ENCODE assay signal across 8 mouse cellular contexts in genomic region chr12:80789849-80790694, GRCm38 (mm10). TPM values are rescaled to one million over a fixed set of nuclear protein-coding genes. Genes with fewer than 3 reads are reported as not detected.
DNase-seq lines count a peak whose midpoint lies in the region; ATAC-seq and TF ChIP-seq lines count a peak whose summit lies in the region.

TSS of gene Susd6 (plus strand) at chr12:80790510.

- peak within 1 kb of the TSS; percentile 95 for H3K9ac ChIP-seq in heart, embryonic 15.5 days
- peak within 1 kb of the TSS; percentile 94 for H3K9ac ChIP-seq in liver, embryonic 14.5 days (replicated peaks)
- peak within 1 kb of the TSS; percentile 89 for H3K9ac ChIP-seq in neural tube, embryonic 11.5 days (ENCODE audit: low read length)
- H3K9ac ChIP-seq in stomach, postnatal 0 days (ENCODE audit: low read length) = peak within 1 kb of the TSS; percentile 96

- DNase-seq in c-Kit-negative CD71-positive TER-119-positive erythroid progenitor cells, embryonic 14.5 days (ENCODE audit: low read depth, low spot score) = peak; percentile 97
- peak; percentile 97 for DNase-seq in forebrain, embryonic 10.5 days (ENCODE audit: extremely low spot score, low spot score)
- DNase-seq in kidney, postnatal 25 days = peak; percentile 99
- DNase-seq in liver, embryonic 14.5 days (ENCODE audit: low read depth in 3 of 3, low spot score in 3 of 3) = peak; percentile 95 to 96 (median 96)
- DNase-seq in neural tube, embryonic 11.5 days (ENCODE audit: low spot score) = peak; percentile 99
- peak; percentile 99 for DNase-seq in stomach, postnatal 0 days (ENCODE audit: low spot score)

- H3K36me3 ChIP-seq in forebrain, embryonic 10.5 days (replicated peaks) = peaks cover 15% of the 10 kb centered on the region
- H3K36me3 ChIP-seq in heart, embryonic 15.5 days = no peaks in the 10 kb centered on the region
- peaks cover 10% of the 10 kb centered on the region for H3K36me3 ChIP-seq in liver, embryonic 14.5 days (replicated peaks; ENCODE audit: control insufficient read depth, insufficient read depth, low read depth)
- no peaks in the 10 kb centered on the region for H3K36me3 ChIP-seq in neural tube, embryonic 11.5 days (ENCODE audit: control insufficient read depth, insufficient read depth, low read length)
- H3K36me3 ChIP-seq in stomach, postnatal 0 days (ENCODE audit: control insufficient read depth, insufficient read depth, low read length) = no peaks in the 10 kb centered on the region

- H3K4me3 ChIP-seq in forebrain, embryonic 10.5 days = peak within 1 kb of the TSS; percentile 77
- H3K4me3 ChIP-seq in heart, embryonic 15.5 days = peak within 1 kb of the TSS; percentile 96
- peak within 1 kb of the TSS; percentile 86 to 88 for H3K4me3 ChIP-seq in liver, embryonic 14.5 days (ENCODE audit: insufficient read depth in 1 of 2, low read depth in 2 of 2, low read length in 2 of 2)
- H3K4me3 ChIP-seq in neural tube, embryonic 11.5 days (ENCODE audit: low read depth, low read length) = peak within 1 kb of the TSS; percentile 84
- peak within 1 kb of the TSS; percentile 98 for H3K4me3 ChIP-seq in stomach, postnatal 0 days (ENCODE audit: low read depth, low read length)

- peak within 1 kb of the TSS; percentile 70 for H3K4me2 ChIP-seq in heart, embryonic 15.5 days
- H3K4me2 ChIP-seq in liver, embryonic 14.5 days (ENCODE audit: low read depth) = peak within 1 kb of the TSS; percentile 88
- H3K4me2 ChIP-seq in neural tube, embryonic 11.5 days (ENCODE audit: low read depth) = peak within 1 kb of the TSS; percentile 71
- peak within 1 kb of the TSS; percentile 83 for H3K4me2 ChIP-seq in stomach, postnatal 0 days (replicated peaks; ENCODE audit: low read depth)

- peak within 1 kb of the TSS; percentile 94 for H3K27ac ChIP-seq in forebrain, embryonic 10.5 days
- H3K27ac ChIP-seq in heart, embryonic 15.5 days = peak within 1 kb of the TSS; percentile 97
- H3K27ac ChIP-seq in liver, embryonic 14.5 days = peak within 1 kb of the TSS; percentile 87
- peak within 1 kb of the TSS; percentile 97 for H3K27ac ChIP-seq in neural tube, embryonic 11.5 days (ENCODE audit: low read depth, low read length)
- H3K27ac ChIP-seq in stomach, postnatal 0 days (replicated peaks) = peak within 1 kb of the TSS; percentile 97

- ATAC-seq in CD4-positive, CD25-positive, alpha-beta regulatory T cell, adult 4 months = peak; percentile 78
- ATAC-seq in heart, embryonic 15.5 days (replicated peaks; ENCODE audit: insufficient number of reproducible peaks, insufficient read depth, low FRiP score, low read depth) = peak; percentile 98
- ATAC-seq in liver, embryonic 14.5 days (ENCODE audit: insufficient read depth) = peak; percentile 97
- peak; percentile 97 for ATAC-seq in neural tube, embryonic 11.5 days (ENCODE audit: insufficient read depth, low FRiP score, low TSS enrichment)
- ATAC-seq in stomach, postnatal 0 days (ENCODE audit: low FRiP score, low TSS enrichment) = peak; percentile 99

- WGBS in forebrain, embryonic 10.5 days = 3% methylated on average over 56 of the region's 56 CpGs
- WGBS in heart, embryonic 15.5 days = 3% methylated on average over 55 of the region's 56 CpGs
- 3% methylated on average over 52 of the region's 56 CpGs for WGBS in liver, embryonic 14.5 days (ENCODE audit: insufficient replicate concordance)
- 3% methylated on average over 50 of the region's 56 CpGs for WGBS in neural tube, embryonic 11.5 days
- WGBS in stomach, postnatal 0 days = 3% methylated on average over 49 of the region's 56 CpGs

- TF ChIP-seq EP300 in liver, embryonic 14.5 days (IDR thresholded peaks at IDR 0.05; ENCODE audit: low read depth) = peak; percentile 33; the same call in 1 of the 2 replicates
- TF ChIP-seq EP300 in stomach, postnatal 0 days (optimal IDR thresholded peaks at IDR 0.05) = no peak

- H3K9me3 ChIP-seq in forebrain, embryonic 10.5 days = no peaks in the 10 kb centered on the region
- no peaks in the 10 kb centered on the region for H3K9me3 ChIP-seq in heart, embryonic 15.5 days (replicated peaks)
- no peaks in the 10 kb centered on the region for H3K9me3 ChIP-seq in liver, embryonic 14.5 days (ENCODE audit: control insufficient read depth, low read length)
- H3K9me3 ChIP-seq in neural tube, embryonic 11.5 days (ENCODE audit: control insufficient read depth, low read length) = no peaks in the 10 kb centered on the region
- no peaks in the 10 kb centered on the region for H3K9me3 ChIP-seq in stomach, postnatal 0 days (ENCODE audit: control insufficient read depth, low read length)

- TF ChIP-seq CTCF in liver, embryonic 14.5 days (IDR thresholded peaks at IDR 0.05; ENCODE audit: low read depth) = peak; percentile 60
- TF ChIP-seq CTCF in stomach, postnatal 0 days (IDR thresholded peaks at IDR 0.05; ENCODE audit: low read depth) = peak; percentile 51

- no peaks in the 10 kb centered on the region for H3K27me3 ChIP-seq in forebrain, embryonic 10.5 days (ENCODE audit: poor library complexity, severe bottlenecking)
- H3K27me3 ChIP-seq in heart, embryonic 15.5 days = 0 out of 2 replicates have a peak, but pooled peaks cover 4% of the 10 kb centered on the region
- no peaks in the 10 kb centered on the region for H3K27me3 ChIP-seq in liver, embryonic 14.5 days (ENCODE audit: control insufficient read depth, insufficient read depth, low read length)
- no peaks in the 10 kb centered on the region for H3K27me3 ChIP-seq in neural tube, embryonic 11.5 days (ENCODE audit: control insufficient read depth, insufficient read depth, low read length)
- H3K27me3 ChIP-seq in stomach, postnatal 0 days (ENCODE audit: control insufficient read depth, insufficient read depth, low read length) = no peaks in the 10 kb centered on the region

- peaks cover 24% of the 10 kb centered on the region for H3K4me1 ChIP-seq in forebrain, embryonic 10.5 days
- H3K4me1 ChIP-seq in heart, embryonic 15.5 days (replicated peaks) = peaks cover 33% of the 10 kb centered on the region
- peaks cover 50 to 52% of the 10 kb centered on the region in 2 experiments for H3K4me1 ChIP-seq in liver, embryonic 14.5 days (replicated peaks; ENCODE audit: control insufficient read depth in 2 of 2, insufficient read depth in 2 of 2, low read length in 1 of 2)
- H3K4me1 ChIP-seq in neural tube, embryonic 11.5 days (ENCODE audit: control insufficient read depth, insufficient read depth, low read length) = peaks cover 6% of the 10 kb centered on the region
- H3K4me1 ChIP-seq in stomach, postnatal 0 days (replicated peaks; ENCODE audit: control insufficient read depth, insufficient read depth) = peaks cover 3% of the 10 kb centered on the region; the same call in 1 of the 2 replicates

RNA-seq across cellular contexts. Expression of gene Susd6, which starts in this region (rescaled TPM):
- polyA plus RNA-seq in CD4-positive, CD25-positive, alpha-beta regulatory T cell, adult 4 months (2017; shearing (Covaris generic)) = 10 to 100 TPM; 23.1 to 29.8 TPM
- polyA plus RNA-seq in forebrain, embryonic 10.5 days (2016; fragmentation: Nextera tagmentation; extraction: Ambion mirVana) = 11.9 and 13.0 TPM in 2 replicates
- 16.4 and 19.6 TPM in 2 replicates for polyA plus RNA-seq in heart, embryonic 15.5 days (2015; fragmentation: Nextera tagmentation; extraction: Ambion mirVana)
- polyA plus RNA-seq in liver, embryonic 14.5 days (2012; rRNA removed) = 11.0 and 11.1 TPM in 2 replicates
- polyA plus RNA-seq in liver, embryonic 14.5 days (2014; fragmentation: Nextera tagmentation; extraction: Ambion mirVana) = 11.6 and 13.9 TPM in 2 replicates
- 20.9 and 23.3 TPM in 2 replicates for polyA plus RNA-seq in neural tube, embryonic 11.5 days (2014; fragmentation: Nextera tagmentation; extraction: Ambion mirVana)
- 12.3 and 12.9 TPM in 2 replicates for polyA plus RNA-seq in stomach, postnatal 0 days (2015; fragmentation: Nextera tagmentation; extraction: Ambion mirVana)

Comparison
In these comparisons a context has a peak if more than half of its experiments do, and no peak if none do; other contexts are left out.
1. Peak in every context shown above with its lines: DNase-seq, ATAC-seq, H3K4me3 ChIP-seq and H3K27ac ChIP-seq.